Mouse (Mus musculus): ENCODE results near the gene Carmil2. TPM values are rescaled to one million over a fixed set of nuclear protein-coding genes. Genes with fewer than 3 reads are reported as not detected.

Gene Carmil2
- polyA plus RNA-seq, 1 experiment from 2014 or later: 0.51 TPM

- peaks cover 68% of the 10 kb centered on the region for H3K36me3 ChIP-seq
- no peak for DNase-seq (ENCODE audit: low spot score)
- peaks cover 10% of the 10 kb centered on the region for H3K27me3 ChIP-seq (ENCODE audit: low read depth, poor library complexity, severe bottlenecking)
- H3K9me3 ChIP-seq (replicated peaks): no peaks in the 10 kb centered on the region
- H3K4me1 ChIP-seq: peaks cover 26% of the 10 kb centered on the region
- 92% methylated on average over 11 of the region's 11 CpGs for WGBS
- peak overlapping the region; percentile 68 for H3K4me3 ChIP-seq
- 0 out of 2 replicates have a peak overlapping the region, but pooled peaks have one; percentile 82 for H3K27ac ChIP-seq
Observed at GRCm38 (mm10) chr8:105699488-105700215, 13.6 kb downstream of the Carmil2 start.

- Histone ChIP-seq H3K27ac (peak overlapping the region; percentile 82), H3K36me3 (peaks cover 70% of the 10 kb centered on the region), H3K4me1 (peaks cover 26% of the 10 kb centered on the region), H3K4me3 (peak overlapping the region; percentile 68), H3K9me3 (replicated peaks) (no peaks in the 10 kb centered on the region), H3K27me3 (ENCODE audit: low read depth, poor library complexity, severe bottlenecking) (peaks cover under 1% of the 10 kb centered on the region)
- no peak for DNase-seq (ENCODE audit: low spot score)
- 0% methylated on average over 21 of the region's 21 CpGs for WGBS
Observed at GRCm38 (mm10) chr8:105700566-105700965, 14.5 kb downstream of the Carmil2 start.

- H3K27ac ChIP-seq: peak within 1 kb of the TSS; percentile 82
- peak; percentile 99 for DNase-seq (ENCODE audit: low spot score)
- H3K4me1 ChIP-seq: peaks cover 28% of the 10 kb centered on the region
- H3K9me3 ChIP-seq (replicated peaks): no peaks in the 10 kb centered on the region
- H3K27me3 ChIP-seq (ENCODE audit: low read depth, poor library complexity, severe bottlenecking): no peaks in the 10 kb centered on the region
- H3K36me3 ChIP-seq: peaks cover 71% of the 10 kb centered on the region
- under 1% methylated on average over 59 of the region's 60 CpGs for whole genome bisulfite sequencing
- peak within 1 kb of the TSS; percentile 68 for H3K4me3 ChIP-seq
Observed at GRCm38 (mm10) chr8:105700966-105701824, 15.1 kb downstream of the Carmil2 start, which contains the start of the genes Acd and Pard6a. Gene Acd, minus strand, starts transcription at chr8:105701102. Gene Pard6a, plus strand, starts transcription at chr8:105701148.

GRCm38 (mm10) chr8:105702001-105702401 is 15.9 kb downstream of the Carmil2 start:
- peak overlapping the region; percentile 64; the same call in 1 of the 2 replicates for H3K27ac ChIP-seq
- peak overlapping the region; percentile 68 for H3K4me3 ChIP-seq
- H3K27me3 ChIP-seq (ENCODE audit: low read depth, poor library complexity, severe bottlenecking): no peaks in the 10 kb centered on the region
- peaks cover 36% of the 10 kb centered on the region for H3K4me1 ChIP-seq
- H3K36me3 ChIP-seq: peaks cover 66% of the 10 kb centered on the region
- DNase-seq (ENCODE audit: low spot score): no peak
- H3K9me3 ChIP-seq (replicated peaks): no peaks in the 10 kb centered on the region
- whole genome bisulfite sequencing: 46% methylated on average over 18 of the region's 18 CpGs

- WGBS: 93% methylated on average over 24 of the region's 24 CpGs
- no peaks in the 10 kb centered on the region for H3K27me3 ChIP-seq (ENCODE audit: low read depth, poor library complexity, severe bottlenecking)
- DNase-seq (ENCODE audit: low spot score): no peak
- no peaks in the 10 kb centered on the region for H3K9me3 ChIP-seq (replicated peaks)
- peak overlapping the region; percentile 9; the same call in 1 of the 2 replicates for H3K4me3 ChIP-seq
- peaks cover 57% of the 10 kb centered on the region for H3K36me3 ChIP-seq
- peaks cover 41% of the 10 kb centered on the region for H3K4me1 ChIP-seq
- no peak overlapping the region for H3K27ac ChIP-seq
Observed at GRCm38 (mm10) chr8:105702731-105703415, 16.8 kb downstream of the Carmil2 start.

GRCm38 (mm10) chr8:105704146-105704812 is 18.2 kb downstream of the Carmil2 start:
- H3K4me1 ChIP-seq: peaks cover 44% of the 10 kb centered on the region
- no peaks in the 10 kb centered on the region for H3K27me3 ChIP-seq (ENCODE audit: low read depth, poor library complexity, severe bottlenecking)
- H3K4me3 ChIP-seq: no peak overlapping the region
- no peaks in the 10 kb centered on the region for H3K9me3 ChIP-seq (replicated peaks)
- no peak for DNase-seq (ENCODE audit: low spot score)
- H3K27ac ChIP-seq: no peak overlapping the region
- WGBS: 93% methylated on average over 34 of the region's 34 CpGs
- peaks cover 45% of the 10 kb centered on the region for H3K36me3 ChIP-seq

- WGBS: 92% methylated on average over 6 of the region's 6 CpGs
- H3K36me3 ChIP-seq: peaks cover 40% of the 10 kb centered on the region
- H3K27ac ChIP-seq: no peak overlapping the region
- no peak overlapping the region for H3K4me3 ChIP-seq
- H3K4me1 ChIP-seq: peaks cover 39% of the 10 kb centered on the region
- no peaks in the 10 kb centered on the region for H3K27me3 ChIP-seq (ENCODE audit: low read depth, poor library complexity, severe bottlenecking)
- no peak for DNase-seq (ENCODE audit: low spot score)
- no peaks in the 10 kb centered on the region for H3K9me3 ChIP-seq (replicated peaks)
Observed at GRCm38 (mm10) chr8:105704955-105705354, 18.9 kb downstream of the Carmil2 start.

GRCm38 (mm10) chr8:105706426-105706825 is 20.4 kb downstream of the Carmil2 start:
- 84% methylated on average over 12 of the region's 12 CpGs for WGBS
- DNase-seq (ENCODE audit: low spot score): no peak
- Histone ChIP-seq H3K4me3 (peak overlapping the region; percentile 83), H3K27me3 (ENCODE audit: low read depth, poor library complexity, severe bottlenecking) (no peaks in the 10 kb centered on the region), H3K36me3 (peaks cover 40% of the 10 kb centered on the region), H3K9me3 (replicated peaks) (no peaks in the 10 kb centered on the region), H3K27ac (no peak overlapping the region), H3K4me1 (peaks cover 33% of the 10 kb centered on the region)

GRCm38 (mm10) chr8:105707498-105708403 is 21.7 kb downstream of the Carmil2 start, which contains the start of the genes 4933405L10Rik and Enkd1:
Gene 4933405L10Rik, plus strand, starts transcription at chr8:105707655.
Gene Enkd1, minus strand, starts transcription at chr8:105708210.
- peaks cover 32% of the 10 kb centered on the region for H3K36me3 ChIP-seq
- peak within 1 kb of the TSS; percentile 83 for H3K4me3 ChIP-seq
- under 1% methylated on average over 55 of the region's 55 CpGs for WGBS
- peak; percentile 93 for DNase-seq (ENCODE audit: low spot score)
- H3K9me3 ChIP-seq (replicated peaks): no peaks in the 10 kb centered on the region
- no peaks in the 10 kb centered on the region for H3K27me3 ChIP-seq (ENCODE audit: low read depth, poor library complexity, severe bottlenecking)
- H3K27ac ChIP-seq: peak within 1 kb of the TSS; percentile 91
- peaks cover 20% of the 10 kb centered on the region for H3K4me1 ChIP-seq

GRCm38 (mm10) chr8:105708675-105709074 is 22.6 kb downstream of the Carmil2 start:
- no peak for DNase-seq (ENCODE audit: low spot score)
- H3K9me3 ChIP-seq (replicated peaks): no peaks in the 10 kb centered on the region
- 91% methylated on average over 8 of the region's 8 CpGs for WGBS
- peaks cover 23% of the 10 kb centered on the region for H3K36me3 ChIP-seq
- peaks cover 18% of the 10 kb centered on the region for H3K4me1 ChIP-seq
- no peak overlapping the region; the same call in 1 of the 2 replicates for H3K27ac ChIP-seq
- no peak overlapping the region for H3K4me3 ChIP-seq
- no peaks in the 10 kb centered on the region for H3K27me3 ChIP-seq (ENCODE audit: low read depth, poor library complexity, severe bottlenecking)

- Histone ChIP-seq H3K27ac (no peak overlapping the region), H3K4me3 (no peak overlapping the region), H3K27me3 (ENCODE audit: low read depth, poor library complexity, severe bottlenecking) (no peaks in the 10 kb centered on the region), H3K36me3 (peaks cover 17% of the 10 kb centered on the region), H3K4me1 (peaks cover 19% of the 10 kb centered on the region), H3K9me3 (replicated peaks) (no peaks in the 10 kb centered on the region)
- DNase-seq (ENCODE audit: low spot score): no peak
- 77% methylated on average over 14 of the region's 14 CpGs for WGBS
Observed at GRCm38 (mm10) chr8:105709317-105709716, 23.2 kb downstream of the Carmil2 start.

Measured in limb, embryonic 10.5 days (tissue).